Mouse (Mus musculus) MEL (cell line): ENCODE measurements around the gene Gnai1. TPM values are rescaled to one million over a fixed set of nuclear protein-coding genes. Genes with fewer than 3 reads are reported as not detected.

Experiments used
- DNase-seq: peaks from one replicate; pipeline ENCODE4 v3.0.0; 2011; ENCODE audit warnings: low read depth, low spot score
- H3K27ac ChIP-seq: 2 replicates; pipeline ENCODE4 v1.5.1; 2012; ENCODE audit warnings: low read depth, mild to moderate bottlenecking, control low read depth, low read length, moderate library complexity; ENCODE audit not compliant: control insufficient read depth
- H3K27me3 ChIP-seq, 2 experiments: fragments of 150-350 bp in 1 of 2; sonication (generic) in 1 of 2; 2 replicates each; pipeline ENCODE4 v1.6.1; 2012; ENCODE audit warnings: low read length in 2 of 2, mild to moderate bottlenecking in 2 of 2, improper control_type of control experiment in 1 of 2, moderate library complexity in 1 of 2; ENCODE audit not compliant: insufficient read depth in 2 of 2, control insufficient read depth in 1 of 2
- H3K36me3 ChIP-seq, 2 experiments: 2 replicates each; pipeline ENCODE4 v1.6.1; 2012 to 2014; ENCODE audit warnings: low read length in 2 of 2, improper control_type of control experiment in 1 of 2, inconsistent platforms in 1 of 2, mild to moderate bottlenecking in 1 of 2; ENCODE audit not compliant: insufficient read depth in 2 of 2, control insufficient read depth in 1 of 2
- H3K4me1 ChIP-seq, 2 experiments: fragments of 150-350 bp in 1 of 2; sonication (generic) in 1 of 2; 2 replicates each; pipeline ENCODE4 v1.6.1; 2012; ENCODE audit warnings: low read length in 2 of 2, improper control_type of control experiment in 1 of 2, mild to moderate bottlenecking in 1 of 2; ENCODE audit not compliant: insufficient read depth in 2 of 2, control insufficient read depth in 1 of 2
- H3K4me3 ChIP-seq, 2 experiments: fragments of 150-350 bp in 1 of 2; sonication (generic) in 1 of 2; 2 replicates each; pipeline ENCODE4 v1.5.1; 2012; ENCODE audit warnings: low read depth in 2 of 2, low read length in 2 of 2, mild to moderate bottlenecking in 2 of 2, moderate library complexity in 2 of 2, control low read depth in 1 of 2, improper control_type of control experiment in 1 of 2; ENCODE audit not compliant: control insufficient read depth in 1 of 2, insufficient read depth in 1 of 2
- H3K79me2 ChIP-seq: 2 replicates; pipeline ENCODE4 v1.6.1; 2012; ENCODE audit warnings: mild to moderate bottlenecking, low read length, moderate library complexity; ENCODE audit not compliant: control insufficient read depth, poor library complexity, insufficient read depth
- H3K9ac ChIP-seq: 2 replicates; pipeline ENCODE4 v1.6.1; 2012; ENCODE audit warnings: low read depth, mild to moderate bottlenecking, control low read depth, low read length, moderate library complexity; ENCODE audit not compliant: control insufficient read depth, poor library complexity, severe bottlenecking
- H3K9me3 ChIP-seq: fragments of 150-350 bp; sonication (generic); replicated peaks from 2 replicates; pipeline ENCODE4 v1.6.1; 2012; ENCODE audit warnings: mild to moderate bottlenecking, low read length, improper control_type of control experiment, moderate library complexity; ENCODE audit not compliant: insufficient read depth
- BHLHE40 ChIP-seq: IDR thresholded peaks from 2 replicates; pipeline ENCODE4 v1.6.1; 2012; ENCODE audit warnings: low read depth, mild to moderate bottlenecking, inconsistent platforms, low read length, improper control_type of control experiment, borderline replicate concordance
- CHD1 ChIP-seq: IDR thresholded peaks from 2 replicates; pipeline ENCODE4 v1.6.1; 2012; ENCODE audit warnings: low read depth, mild to moderate bottlenecking, inconsistent platforms, low read length, improper control_type of control experiment
- CHD2 ChIP-seq: IDR thresholded peaks from 2 replicates; pipeline ENCODE4 v1.6.1; 2011; ENCODE audit warnings: low read length, improper control_type of control experiment
- CTCF ChIP-seq, 3 experiments: IDR thresholded peaks in 2 of 3; conservative IDR thresholded peaks in 1 of 3; 2 replicates each; pipeline ENCODE4 v1.5.1; 2011 to 2012; ENCODE audit warnings: low read length in 3 of 3, low read depth in 2 of 3, mild to moderate bottlenecking in 2 of 3, improper control_type of control experiment in 1 of 3, inconsistent platforms in 1 of 3, mixed read lengths in 1 of 3, moderate library complexity in 1 of 3; ENCODE audit not compliant: control insufficient read depth in 1 of 3, insufficient read depth in 1 of 3, poor library complexity in 1 of 3, severe bottlenecking in 1 of 3
- E2F4 ChIP-seq: IDR thresholded peaks from 2 replicates; pipeline ENCODE4 v1.6.1; 2011; ENCODE audit warnings: low read depth, low read length, improper control_type of control experiment, borderline replicate concordance
- GABPA ChIP-seq: IDR thresholded peaks from 2 replicates; pipeline ENCODE4 v1.6.1; 2012; ENCODE audit warnings: low read depth, mild to moderate bottlenecking, inconsistent platforms, low read length, improper control_type of control experiment, moderate library complexity
- HCFC1 ChIP-seq: IDR thresholded peaks from 2 replicates; pipeline ENCODE4 v1.6.1; 2012; ENCODE audit warnings: low read depth, mild to moderate bottlenecking, inconsistent platforms, low read length, improper control_type of control experiment, moderate library complexity
- MAFK ChIP-seq: IDR thresholded peaks from 2 replicates; pipeline ENCODE4 v1.6.1; 2011; ENCODE audit warnings: low read depth, mild to moderate bottlenecking, low read length, improper control_type of control experiment, borderline replicate concordance
- MAX ChIP-seq: IDR thresholded peaks from 2 replicates; pipeline ENCODE4 v1.6.1; 2011; ENCODE audit warnings: low read length, improper control_type of control experiment
- MAZ ChIP-seq: IDR thresholded peaks from 2 replicates; pipeline ENCODE4 v1.6.1; 2012; ENCODE audit warnings: low read depth, mild to moderate bottlenecking, inconsistent platforms, low read length, improper control_type of control experiment
- MEF2A ChIP-seq: IDR thresholded peaks from 2 replicates; pipeline ENCODE4 v1.6.1; 2014; ENCODE audit warnings: low read depth, mild to moderate bottlenecking, inconsistent platforms, low read length, improper control_type of control experiment; ENCODE audit not compliant: poor library complexity, insufficient replicate concordance, severe bottlenecking; ENCODE audit errors: extremely low read depth
- MXI1 ChIP-seq: IDR thresholded peaks from 2 replicates; pipeline ENCODE4 v1.6.1; 2011; ENCODE audit warnings: mild to moderate bottlenecking, low read depth, low read length, improper control_type of control experiment
- MYB ChIP-seq: IDR thresholded peaks from 2 replicates; pipeline ENCODE4 v1.6.1; 2011; ENCODE audit warnings: mild to moderate bottlenecking, low read depth, low read length, improper control_type of control experiment
- MYC ChIP-seq: IDR thresholded peaks from 2 replicates; pipeline ENCODE4 v1.6.1; 2011; ENCODE audit warnings: low read depth, mild to moderate bottlenecking, low read length, improper control_type of control experiment, moderate library complexity
- NELFE ChIP-seq: IDR thresholded peaks from 2 replicates; pipeline ENCODE4 v1.6.1; 2011; ENCODE audit warnings: low read depth, low read length, improper control_type of control experiment
- NRF1 ChIP-seq: IDR thresholded peaks from 2 replicates; pipeline ENCODE4 v1.6.1; 2014; ENCODE audit warnings: low read depth, mild to moderate bottlenecking, inconsistent platforms, low read length, improper control_type of control experiment, moderate library complexity; ENCODE audit not compliant: poor library complexity, insufficient read depth, severe bottlenecking
- POLR2AphosphoS5 ChIP-seq: IDR thresholded peaks from 2 replicates; pipeline ENCODE4 v1.6.1; 2012; ENCODE audit warnings: low read depth, borderline replicate concordance, mild to moderate bottlenecking, inconsistent platforms, low read length, moderate library complexity, mixed read lengths
- RAD21 ChIP-seq: IDR thresholded peaks from 2 replicates; pipeline ENCODE4 v1.6.1; 2011; ENCODE audit warnings: mild to moderate bottlenecking, low read depth, low read length, improper control_type of control experiment
- RCOR1 ChIP-seq: IDR thresholded peaks from 2 replicates; pipeline ENCODE4 v1.6.1; 2012; ENCODE audit warnings: low read depth, mild to moderate bottlenecking, inconsistent platforms, low read length, improper control_type of control experiment
- TBP ChIP-seq: IDR thresholded peaks from 2 replicates; pipeline ENCODE4 v1.8.0; 2011; ENCODE audit warnings: low read depth, low read length, improper control_type of control experiment
- TCF12 ChIP-seq: IDR thresholded peaks from 2 replicates; pipeline ENCODE4 v1.6.1; 2014; ENCODE audit warnings: low read depth, mild to moderate bottlenecking, inconsistent platforms, low read length, improper control_type of control experiment, moderate library complexity
- UBTF ChIP-seq: IDR thresholded peaks from 2 replicates; pipeline ENCODE4 v1.6.1; 2012; ENCODE audit warnings: low read depth, mild to moderate bottlenecking, inconsistent platforms, low read length, improper control_type of control experiment, moderate library complexity, borderline replicate concordance; ENCODE audit not compliant: insufficient read depth
- USF1 ChIP-seq: IDR thresholded peaks from 2 replicates; pipeline ENCODE4 v1.6.1; 2014; ENCODE audit warnings: low read depth, mild to moderate bottlenecking, inconsistent platforms, low read length, improper control_type of control experiment, moderate library complexity
- USF2 ChIP-seq, 2 experiments: IDR thresholded peaks; 2 replicates each; pipeline ENCODE4 v1.6.1; 2011 to 2012; ENCODE audit warnings: improper control_type of control experiment in 2 of 2, low read length in 2 of 2, borderline replicate concordance in 1 of 2, inconsistent platforms in 1 of 2, low read depth in 1 of 2, mild to moderate bottlenecking in 1 of 2; ENCODE audit not compliant: insufficient read depth in 1 of 2
- ZNF384 ChIP-seq: IDR thresholded peaks from 2 replicates; pipeline ENCODE4 v1.6.1; 2012; ENCODE audit warnings: low read depth, mild to moderate bottlenecking, inconsistent platforms, low read length, improper control_type of control experiment
- polyA plus RNA-seq, 2 experiments: library from polyadenylated mRNA; stranded (reverse) in 1 of 2; unstranded in 1 of 2; fragments of >175 nt in 1 of 2; fragments of >200 nt in 1 of 2; gene quantifications; 2 replicates each; pipeline versions ENCODE4 v1.2.1 to v1.2.4; 2012; ENCODE audit warnings: low replicate concordance in 2 of 2, low read depth in 1 of 2; ENCODE audit not compliant: insufficient read length in 2 of 2, insufficient read depth in 1 of 2, missing spikeins in 1 of 2
- total RNA-seq: library from RNA; depleted of rRNA; stranded (reverse); fragments of 300-350 nt; gene quantifications from 2 replicates; pipeline ENCODE4 v1.2.3, GENCODE M21; 2012

The Gnai1 gene
- total and polyA plus RNA-seq, 3 experiments = not detected

DNA sequence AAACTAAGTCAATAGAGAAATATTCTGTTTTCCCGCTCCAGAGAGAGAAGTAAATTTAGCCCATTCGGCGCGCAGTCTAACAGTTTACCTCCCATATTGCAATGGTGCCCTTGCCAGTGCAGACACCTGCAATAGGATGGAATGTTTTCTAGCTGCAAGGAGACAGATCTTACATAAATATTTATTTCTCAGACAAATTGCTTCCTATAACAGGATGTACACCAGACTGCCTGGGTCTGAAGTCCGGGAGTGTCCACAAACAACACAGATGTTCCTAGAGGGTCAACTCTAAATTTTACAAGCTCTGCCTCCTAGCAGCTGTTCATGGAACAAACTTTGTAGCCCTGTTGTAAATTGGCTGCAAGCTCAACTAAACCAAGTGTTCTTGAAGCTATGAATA, 111.0 kb downstream of the Gnai1 start:
- Histone ChIP-seq H3K27ac (no peak overlapping the region), H3K79me2 (no peaks in the 10 kb centered on the region)
- TF ChIP-seq NRF1 (no peak), MEF2A (no peak), USF1 (no peak), CTCF (IDR thresholded peaks at IDR 0.05 in 2 of 3, conservative IDR thresholded peaks at IDR 0.05 in 1 of 3; ENCODE audit: control insufficient read depth in 1 of 3, insufficient read depth in 1 of 3, low read depth in 2 of 3, low read length in 3 of 3, poor library complexity in 1 of 3, severe bottlenecking in 1 of 3) (no peak), MAZ (no peak), RAD21 (no peak), MYC (no peak), CHD1 (no peak), MXI1 (no peak), MAFK (no peak), E2F4 (no peak), HCFC1 (no peak), RCOR1 (no peak), TCF12 (no peak), USF2 (IDR thresholded peaks at IDR 0.05; ENCODE audit: borderline replicate concordance in 1 of 2, insufficient read depth in 1 of 2, low read depth in 1 of 2, low read length in 2 of 2) (no peak), TBP (no peak), GABPA (no peak), MYB (no peak), UBTF (no peak)

DNA sequence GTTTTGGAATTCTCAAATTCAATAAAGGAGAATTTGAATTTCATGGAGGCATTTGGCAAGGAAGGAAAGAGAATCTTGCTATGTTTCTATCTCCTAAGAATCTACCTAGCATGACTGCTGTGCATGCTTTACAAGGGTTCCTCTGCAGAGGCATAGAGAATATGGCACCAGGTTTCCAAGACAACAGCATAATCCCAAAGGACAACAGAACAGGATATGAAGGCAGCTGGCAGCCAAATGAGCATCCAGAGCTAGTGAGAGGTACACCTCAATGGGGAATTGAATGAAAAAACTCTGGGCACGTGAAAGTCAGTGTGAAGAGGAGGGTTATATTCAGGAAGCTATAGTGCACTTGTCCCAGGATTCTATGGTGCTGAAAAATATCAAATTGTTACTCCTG, 130.8 kb downstream of the Gnai1 start:
- H3K9me3 ChIP-seq = no peaks in the 10 kb centered on the region
- no peak overlapping the region for H3K9ac ChIP-seq
- no peak overlapping the region for H3K27ac ChIP-seq
- no peaks in the 10 kb centered on the region for H3K4me1 ChIP-seq
- TF ChIP-seq ZNF384 = no peak
- TF ChIP-seq USF2 (IDR thresholded peaks at IDR 0.05; ENCODE audit: borderline replicate concordance in 1 of 2, insufficient read depth in 1 of 2, low read depth in 1 of 2, low read length in 2 of 2) = no peak
- TF ChIP-seq MAX = no peak
- TF ChIP-seq CHD2 = no peak
- TF ChIP-seq CHD1 = no peak
- no peak for TF ChIP-seq BHLHE40
- TF ChIP-seq NELFE = no peak
- no peak for TF ChIP-seq TCF12
- TF ChIP-seq POLR2AphosphoS5 = no peak
- TF ChIP-seq, all 39 proteins: peak for 0
- H3K79me2 ChIP-seq = no peaks in the 10 kb centered on the region
- no peak overlapping the region for H3K4me3 ChIP-seq
- no peaks in the 10 kb centered on the region for H3K36me3 ChIP-seq
- H3K27me3 ChIP-seq = no peaks in the 10 kb centered on the region
- no peak for DNase-seq

More for the DNA sequence above, 111.0 kb downstream of the Gnai1 start:
- no peaks in the 10 kb centered on the region for H3K36me3 ChIP-seq
- DNase-seq = no peak
- no peaks in the 10 kb centered on the region for H3K4me1 ChIP-seq
- no peak overlapping the region for H3K9ac ChIP-seq
- H3K9me3 ChIP-seq = no peaks in the 10 kb centered on the region
- H3K4me3 ChIP-seq = no peak overlapping the region
- no peaks in the 10 kb centered on the region for H3K27me3 ChIP-seq
